Mouse (Mus musculus) limb, embryonic 15.5 days (tissue): Measurements from ENCODE around the gene Gm5148. TPM values are rescaled to one million over a fixed set of nuclear protein-coding genes. Genes with fewer than 3 reads are reported as not detected.

ENCODE experiments used
- ATAC-seq: fragments of 200-750 bp; cut with Nextera tagmentation; 2 replicates; pipeline ENCODE4 v1.8.0; 2017; ENCODE audit warnings: low read depth, moderate TSS enrichment; ENCODE audit not compliant: insufficient number of reproducible peaks, low FRiP score, low TSS enrichment
- H3K27ac ChIP-seq: fragments of 300-500 bp; sonication (generic); 2 replicates; pipeline ENCODE4 v1.5.1; 2015; ENCODE audit warnings: moderate library complexity, mild to moderate bottlenecking, inconsistent platforms
- H3K27me3 ChIP-seq: fragments of 300-500 bp; sonication (generic); 2 replicates; pipeline ENCODE4 v1.6.1; 2015; ENCODE audit warnings: inconsistent platforms
- H3K36me3 ChIP-seq: fragments of 300-500 bp; sonication (generic); 2 replicates; pipeline ENCODE4 v1.6.1; 2015; ENCODE audit warnings: inconsistent platforms
- H3K4me1 ChIP-seq: fragments of 300-500 bp; sonication (generic); 2 replicates; pipeline ENCODE4 v1.6.1; 2015; ENCODE audit warnings: inconsistent platforms
- H3K4me2 ChIP-seq: fragments of 300-500 bp; sonication (generic); 2 replicates; pipeline ENCODE4 v1.6.1; 2015; ENCODE audit warnings: mild to moderate bottlenecking, inconsistent platforms
- H3K4me3 ChIP-seq: fragments of 300-500 bp; sonication (generic); 2 replicates; pipeline ENCODE4 v1.5.1; 2015; ENCODE audit warnings: mild to moderate bottlenecking, inconsistent platforms
- H3K9ac ChIP-seq: fragments of 300-500 bp; sonication (generic); 2 replicates; pipeline ENCODE4 v1.6.1; 2015; ENCODE audit warnings: inconsistent platforms
- H3K9me3 ChIP-seq: fragments of 300-500 bp; sonication (generic); 2 replicates; pipeline ENCODE4 v1.6.1; 2016; ENCODE audit warnings: inconsistent platforms
- WGBS: fragments of 180-500 bp; shearing (Covaris S2); methylation state at CpG from one replicate; pipeline ENCODE4 v1.1.7; 2015; 5-methylcytosine and 5-hydroxymethylcytosine counted together
- polyA plus RNA-seq: library from polyadenylated mRNA; unstranded; fragments of >200 nt; fragmentation: Nextera tagmentation; extraction: Ambion mirVana; gene quantifications from 2 replicates; pipeline ENCODE4 v1.2.1, GENCODE M21; 2015

Gm5148 gene
- polyA plus RNA-seq, 1 experiment from 2014 or later = 5.4 TPM

DNA sequence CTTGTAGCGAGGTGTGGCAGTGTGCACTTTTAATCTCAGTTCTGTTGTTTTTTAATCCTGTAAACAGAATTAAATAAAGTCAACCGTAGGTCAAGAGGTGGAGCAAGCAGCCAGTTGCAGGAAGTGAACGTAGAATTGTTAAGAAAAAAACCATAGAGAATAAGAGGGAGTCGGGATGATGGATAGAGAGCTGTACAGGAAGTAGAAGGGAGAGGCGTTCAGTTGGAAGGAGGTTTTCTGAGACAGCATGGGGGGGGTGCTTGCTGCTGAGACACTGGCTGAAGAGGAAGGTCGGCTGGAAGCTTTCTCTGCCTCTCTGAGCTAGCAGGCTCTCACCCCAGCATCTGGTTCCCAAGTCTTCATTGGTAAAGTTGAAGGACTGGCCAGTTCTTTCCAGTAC is 10.9 kb upstream of the Gm5148 start:
- WGBS = 74% methylated on average over 6 of the region's 6 CpGs

DNA sequence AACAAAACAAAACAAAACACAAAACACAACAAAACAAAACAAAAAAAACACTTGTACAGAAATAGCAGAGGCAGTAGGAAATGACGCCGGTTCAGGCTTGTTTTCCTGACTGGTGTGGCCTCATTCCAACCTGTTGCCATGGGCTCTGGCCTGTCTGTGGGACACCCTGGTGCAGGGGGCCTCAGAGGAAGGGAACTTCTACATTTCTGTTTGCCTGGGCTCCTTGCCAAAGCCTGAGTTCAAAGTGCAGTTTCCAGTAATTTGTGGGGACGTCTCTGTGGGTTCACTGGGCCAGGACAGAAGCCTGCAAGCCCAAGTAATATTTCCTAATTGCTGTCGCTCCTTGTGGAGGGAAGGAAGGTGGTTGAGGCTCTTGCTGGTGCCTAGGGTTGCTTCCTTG is 4.9 kb upstream of the Gm5148 start:
- H3K27ac ChIP-seq = peak overlapping the region; percentile 54
- ATAC-seq = peak; percentile 54; the same call in 1 of the 2 replicates
- WGBS = 12% methylated on average over 4 of the region's 4 CpGs

More for the DNA sequence above, 10.9 kb upstream of the Gm5148 start:
- no peaks in the 10 kb centered on the region for H3K9me3 ChIP-seq
- no peak overlapping the region for H3K9ac ChIP-seq
- no peak overlapping the region for H3K4me2 ChIP-seq
- H3K27me3 ChIP-seq = no peaks in the 10 kb centered on the region
- peaks cover 31% of the 10 kb centered on the region for H3K4me1 ChIP-seq
- ATAC-seq = no peak
- no peak overlapping the region for H3K4me3 ChIP-seq
- no peaks in the 10 kb centered on the region for H3K36me3 ChIP-seq
- no peak overlapping the region for H3K27ac ChIP-seq

GRCm38 (mm10) chr3:37728112-37729100 is 4.1 kb upstream of the Gm5148 start:
- no peak overlapping the region for H3K27ac ChIP-seq

More for the DNA sequence above, 4.9 kb upstream of the Gm5148 start:
- Histone ChIP-seq H3K4me3 (no peak overlapping the region), H3K4me1 (peaks cover 34% of the 10 kb centered on the region), H3K27me3 (no peaks in the 10 kb centered on the region), H3K36me3 (no peaks in the 10 kb centered on the region), H3K9me3 (no peaks in the 10 kb centered on the region), H3K9ac (no peak overlapping the region), H3K4me2 (no peak overlapping the region)

DNA sequence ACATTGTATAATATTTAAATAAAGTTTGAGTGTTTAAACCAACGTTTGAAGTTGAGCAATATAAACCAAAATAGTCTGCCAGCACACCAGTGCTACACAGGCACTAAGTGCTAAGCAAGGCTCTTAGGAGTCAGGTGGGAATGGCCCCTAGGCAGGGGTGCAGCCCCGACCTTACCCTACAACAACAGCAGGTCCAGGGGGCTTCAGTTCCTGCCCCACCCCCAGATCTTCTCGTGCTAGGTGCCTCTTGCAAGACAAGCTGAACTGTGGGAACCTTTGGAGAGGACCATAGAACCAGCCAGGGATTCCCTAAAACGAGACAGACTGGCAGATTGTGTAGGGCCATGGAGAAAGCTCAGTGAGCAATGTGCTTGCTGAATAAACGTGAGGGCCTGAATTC is 3.1 kb upstream of the Gm5148 start:
- no peak overlapping the region for H3K4me3 ChIP-seq
- H3K4me1 ChIP-seq = peaks cover 40% of the 10 kb centered on the region
- H3K36me3 ChIP-seq = no peaks in the 10 kb centered on the region
- no peaks in the 10 kb centered on the region for H3K9me3 ChIP-seq
- no peaks in the 10 kb centered on the region for H3K27me3 ChIP-seq
- ATAC-seq = no peak
- WGBS = 66% methylated on average over 5 of the region's 5 CpGs
- no peak overlapping the region for H3K4me2 ChIP-seq
- no peak overlapping the region for H3K27ac ChIP-seq
- no peak overlapping the region for H3K9ac ChIP-seq

More at GRCm38 (mm10) chr3:37728112-37729100, 4.1 kb upstream of the Gm5148 start:
- Histone ChIP-seq H3K36me3 (no peaks in the 10 kb centered on the region), H3K9ac (no peak overlapping the region), H3K27me3 (no peaks in the 10 kb centered on the region), H3K4me3 (no peak overlapping the region), H3K9me3 (no peaks in the 10 kb centered on the region), H3K4me2 (no peak overlapping the region), H3K4me1 (peaks cover 35% of the 10 kb centered on the region)
- WGBS = 61% methylated on average over 9 of the region's 9 CpGs
- no peak for ATAC-seq

DNA sequence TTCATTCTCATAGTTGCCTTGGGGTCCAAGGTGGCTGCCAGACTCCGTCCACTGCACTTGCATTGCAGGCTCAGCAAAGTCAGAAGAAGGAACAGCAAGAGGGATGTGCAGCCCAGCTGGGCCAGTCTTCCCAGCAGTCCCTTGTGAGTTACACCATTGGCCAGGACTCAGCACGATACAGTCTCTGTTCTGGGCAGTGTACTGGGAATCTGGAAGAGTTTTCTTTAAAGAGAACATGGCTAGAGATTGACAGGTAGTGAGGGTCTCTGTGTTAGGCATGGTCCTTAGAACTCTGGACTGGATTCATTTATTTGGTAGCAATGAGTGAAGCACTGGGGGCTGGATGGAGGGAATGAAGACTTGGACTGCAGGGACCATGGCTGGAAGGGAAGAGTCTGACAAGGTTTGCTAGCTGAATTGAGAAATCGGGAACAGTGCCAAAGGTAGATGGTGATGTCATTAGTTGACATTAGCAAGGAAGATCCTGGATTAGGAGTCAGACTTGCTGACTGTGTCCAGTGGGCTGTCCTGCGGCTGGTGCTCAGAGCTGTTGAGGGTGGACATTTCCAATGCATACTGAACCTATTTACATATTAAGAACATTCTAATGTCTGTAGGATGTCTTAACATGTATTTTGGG is 2.3 kb upstream of the Gm5148 start:
- H3K27ac ChIP-seq = no peak overlapping the region
- no peak overlapping the region for H3K4me3 ChIP-seq
- H3K4me2 ChIP-seq = no peak overlapping the region
- H3K9me3 ChIP-seq = no peaks in the 10 kb centered on the region
- H3K36me3 ChIP-seq = no peaks in the 10 kb centered on the region
- H3K27me3 ChIP-seq = no peaks in the 10 kb centered on the region
- WGBS = 78% methylated on average over 4 of the region's 4 CpGs
- H3K4me1 ChIP-seq = peaks cover 42% of the 10 kb centered on the region
- no peak overlapping the region for H3K9ac ChIP-seq
- ATAC-seq = no peak

DNA sequence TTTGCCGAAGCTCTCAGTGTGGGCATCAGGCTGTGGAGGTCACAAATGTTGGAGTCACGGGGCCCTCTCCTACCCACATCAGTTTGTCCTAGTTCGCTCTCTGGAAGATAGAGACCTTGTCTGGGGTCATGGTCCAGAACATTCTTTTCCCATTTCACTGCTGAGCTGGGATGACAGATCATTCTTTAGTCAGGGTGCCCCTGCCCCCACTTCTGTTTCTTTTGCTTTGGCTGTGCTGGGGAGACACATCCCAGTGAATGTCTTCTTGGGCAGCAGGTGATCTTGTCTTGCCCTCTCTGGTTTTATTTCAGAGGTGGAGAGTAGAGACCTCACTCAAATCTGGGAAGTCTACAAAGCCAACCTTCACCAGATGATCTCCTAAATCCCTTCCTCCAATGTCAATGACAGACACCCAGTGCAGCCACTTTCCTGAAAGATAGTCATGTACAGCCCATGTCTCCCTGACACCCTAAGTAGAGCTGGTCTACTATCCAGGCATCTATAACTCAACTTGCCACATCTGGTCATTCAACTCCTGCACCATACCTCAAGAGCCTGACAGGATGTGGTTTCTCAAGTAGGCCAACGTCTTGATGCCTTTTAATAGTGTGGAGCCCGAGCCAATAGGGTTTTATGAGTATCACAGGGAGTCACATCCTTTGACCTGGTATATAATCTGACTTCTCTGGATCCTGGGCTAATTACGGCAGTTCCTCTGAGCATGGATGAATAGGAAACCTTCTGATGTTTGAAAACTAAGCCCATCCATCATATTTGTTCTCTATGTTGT is 851 bp upstream of the Gm5148 start:
- no peaks in the 10 kb centered on the region for H3K36me3 ChIP-seq
- WGBS = 68% methylated on average over 6 of the region's 6 CpGs

GRCm38 (mm10) chr3:37723662-37724170 is 574 bp downstream of the Gm5148 start:
- Histone ChIP-seq H3K36me3 (no peaks in the 10 kb centered on the region), H3K27me3 (no peaks in the 10 kb centered on the region)
- 3% methylated on average over 17 of the region's 17 CpGs for WGBS

More for the DNA sequence above, 851 bp upstream of the Gm5148 start:
- 0 out of 2 replicates have a peak overlapping the region, but pooled peaks have one; percentile 67 for H3K27ac ChIP-seq
- ATAC-seq = no peak
- no peak overlapping the region for H3K9ac ChIP-seq
- H3K9me3 ChIP-seq = no peaks in the 10 kb centered on the region
- no peaks in the 10 kb centered on the region for H3K27me3 ChIP-seq
- no peak overlapping the region for H3K4me3 ChIP-seq
- H3K4me1 ChIP-seq = peaks cover 42% of the 10 kb centered on the region
- H3K4me2 ChIP-seq = peak overlapping the region; percentile 70; the same call in 1 of the 2 replicates

DNA sequence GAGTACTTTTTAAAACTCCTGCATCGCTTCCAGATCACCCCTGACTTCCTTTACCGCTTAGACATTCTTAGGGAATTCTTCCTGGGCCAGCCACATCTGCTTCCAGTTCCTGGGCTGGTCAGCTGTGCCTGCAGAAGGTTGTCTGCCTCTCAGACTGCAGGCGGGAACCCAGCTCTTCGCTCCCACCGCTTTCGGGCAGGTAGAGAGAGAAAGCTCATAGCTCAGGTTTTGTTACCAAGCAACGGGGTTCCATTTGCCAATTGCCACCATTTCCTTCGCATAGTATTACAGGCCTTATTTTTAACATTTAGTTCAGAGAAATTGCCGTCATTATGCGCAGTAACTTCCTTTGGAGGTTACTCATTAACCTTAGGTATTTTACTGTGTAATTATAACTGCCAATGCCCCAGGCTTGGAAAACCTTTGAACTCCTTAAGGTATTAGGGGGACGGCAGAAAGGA is 1.2 kb downstream of the Gm5148 start:
- Histone ChIP-seq H3K4me3 (peak overlapping the region; percentile 39), H3K36me3 (no peaks in the 10 kb centered on the region), H3K4me2 (peak overlapping the region; percentile 70), H3K9me3 (no peaks in the 10 kb centered on the region), H3K9ac (0 out of 2 replicates have a peak overlapping the region, but pooled peaks have one; percentile 7), H3K27ac (peak overlapping the region; percentile 78), H3K4me1 (peaks cover 29% of the 10 kb centered on the region), H3K27me3 (no peaks in the 10 kb centered on the region)
- ATAC-seq = no peak
- 6% methylated on average over 11 of the region's 11 CpGs for WGBS

More at GRCm38 (mm10) chr3:37723662-37724170, 574 bp downstream of the Gm5148 start:
- Histone ChIP-seq H3K9ac (peak overlapping the region; percentile 23; the same call in 1 of the 2 replicates), H3K4me1 (peaks cover 34% of the 10 kb centered on the region), H3K9me3 (no peaks in the 10 kb centered on the region), H3K27ac (peak overlapping the region; percentile 78), H3K4me3 (peak overlapping the region; percentile 39), H3K4me2 (peak overlapping the region; percentile 70)
- no peak for ATAC-seq

DNA sequence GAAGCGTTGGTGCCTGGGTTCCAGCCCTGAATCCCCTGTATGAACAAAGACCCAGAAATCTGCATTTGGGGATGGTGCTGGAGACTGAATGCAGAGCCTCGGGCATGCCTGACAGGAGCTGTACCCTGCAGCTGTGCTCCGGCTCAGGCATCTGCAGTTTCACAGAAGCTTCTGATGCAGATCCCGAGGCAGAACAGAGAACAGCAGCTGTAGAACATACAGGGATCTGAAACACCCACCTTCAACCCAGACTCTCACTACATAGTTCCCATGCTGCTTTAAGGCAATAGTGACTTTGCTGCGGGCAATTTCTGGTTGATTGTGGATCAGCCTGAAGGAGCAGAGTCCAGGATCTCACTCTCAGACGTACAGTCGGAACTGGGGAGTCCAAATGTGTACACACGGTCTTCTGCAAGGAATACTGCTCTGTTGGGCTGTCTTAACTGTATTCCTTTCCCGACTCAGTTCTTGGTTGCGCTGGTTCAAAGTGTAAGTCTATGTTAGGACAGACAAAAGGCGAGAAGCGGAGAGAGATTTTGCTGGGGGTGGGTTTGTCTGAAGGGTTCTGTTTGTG is 1.7 kb downstream of the Gm5148 start:
- H3K9ac ChIP-seq = 0 out of 2 replicates have a peak overlapping the region, but pooled peaks have one; percentile 7
- ATAC-seq = no peak
- H3K27me3 ChIP-seq = no peaks in the 10 kb centered on the region
- H3K9me3 ChIP-seq = no peaks in the 10 kb centered on the region
- peaks cover 28% of the 10 kb centered on the region for H3K4me1 ChIP-seq
- H3K27ac ChIP-seq = peak overlapping the region; percentile 78
- peak overlapping the region; percentile 39 for H3K4me3 ChIP-seq
- 25% methylated on average over 12 of the region's 12 CpGs for WGBS
- H3K4me2 ChIP-seq = peak overlapping the region; percentile 70
- H3K36me3 ChIP-seq = no peaks in the 10 kb centered on the region

DNA sequence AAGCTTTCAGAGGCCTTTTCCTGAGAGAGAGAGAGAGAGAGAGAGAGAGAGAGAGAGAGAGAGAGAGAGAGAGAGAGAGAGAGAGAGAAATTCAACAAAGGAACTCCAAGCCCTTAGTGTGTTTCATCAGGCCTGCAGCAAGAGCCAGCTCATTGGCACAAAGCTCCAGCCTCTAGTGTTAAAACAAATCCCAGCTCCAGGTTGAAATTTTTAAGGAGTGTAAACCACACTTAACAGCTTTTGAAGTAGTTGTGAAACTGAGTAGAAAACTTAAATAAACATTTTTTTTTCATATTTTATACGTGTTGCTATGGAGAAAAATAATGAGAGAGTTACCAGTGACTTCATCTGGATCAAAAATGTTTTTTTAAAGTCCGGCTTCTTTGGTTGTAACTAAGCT is 7.3 kb downstream of the Gm5148 start:
- ATAC-seq = no peak
- Histone ChIP-seq H3K27ac (no peak overlapping the region), H3K4me2 (no peak overlapping the region), H3K9me3 (no peaks in the 10 kb centered on the region), H3K9ac (no peak overlapping the region), H3K27me3 (no peaks in the 10 kb centered on the region), H3K36me3 (no peaks in the 10 kb centered on the region), H3K4me1 (peaks cover 24% of the 10 kb centered on the region), H3K4me3 (no peak overlapping the region)
- 44% methylated on average over 2 of the region's 2 CpGs for WGBS

DNA sequence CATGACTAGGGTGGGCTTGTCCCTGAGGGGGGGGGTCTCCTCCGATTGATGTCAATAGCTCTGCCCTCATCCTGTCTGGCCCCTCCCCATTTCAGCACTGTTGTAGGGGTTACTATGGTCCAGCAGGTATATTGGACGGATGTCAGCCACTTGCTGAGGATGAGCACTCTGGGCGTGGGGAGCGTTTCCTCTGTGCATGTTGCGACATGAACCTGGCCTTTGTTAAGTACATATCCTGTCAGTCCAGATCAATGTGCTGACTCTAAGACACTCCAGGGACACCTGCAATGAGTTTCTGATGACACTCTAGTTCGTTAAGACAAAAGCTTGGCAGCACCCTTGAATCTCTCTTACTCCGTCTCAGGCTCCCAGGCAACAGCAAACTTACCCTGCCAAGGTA is 8.6 kb downstream of the Gm5148 start:
- Histone ChIP-seq H3K4me3 (no peak overlapping the region), H3K27ac (no peak overlapping the region), H3K9me3 (no peaks in the 10 kb centered on the region), H3K36me3 (no peaks in the 10 kb centered on the region), H3K4me2 (no peak overlapping the region), H3K4me1 (peaks cover 28% of the 10 kb centered on the region), H3K27me3 (no peaks in the 10 kb centered on the region), H3K9ac (no peak overlapping the region)
- WGBS = 68% methylated on average over 7 of the region's 7 CpGs
- ATAC-seq = no peak
